Mouse (Mus musculus) megakaryocyte progenitor cell, adult 5-6 weeks (primary cell): Measurements from ENCODE around the gene Dedd. TPM values are rescaled to one million over a fixed set of nuclear protein-coding genes. Genes with fewer than 3 reads are reported as not detected.
"Not testable (repeated sequence)": the region's sequence is repeated elsewhere in the genome, so short reads cannot be mapped to it uniquely, and the experiment has no call there.

Experiments
- ATAC-seq: replicated peaks from 2 replicates; pipeline ENCODE4 v1.8.0; 2016; ENCODE audit warnings: mild to moderate bottlenecking, moderate TSS enrichment, inconsistent platforms; ENCODE audit not compliant: poor library complexity
- total RNA-seq, 2 experiments: library from RNA; stranded (forward) in 1 of 2; stranded (reverse) in 1 of 2; fragments of 157-497, 149-512 nt in 1 of 2; fragments of 200-1000 nt in 1 of 2; gene quantifications; 2 replicates each; pipeline versions ENCODE4 v1.2.3 to v1.2.4; 2015 to 2017

The Dedd gene
- total RNA-seq, 2 experiments from 2014 or later: 11.6 to 25.4 TPM

DNA sequence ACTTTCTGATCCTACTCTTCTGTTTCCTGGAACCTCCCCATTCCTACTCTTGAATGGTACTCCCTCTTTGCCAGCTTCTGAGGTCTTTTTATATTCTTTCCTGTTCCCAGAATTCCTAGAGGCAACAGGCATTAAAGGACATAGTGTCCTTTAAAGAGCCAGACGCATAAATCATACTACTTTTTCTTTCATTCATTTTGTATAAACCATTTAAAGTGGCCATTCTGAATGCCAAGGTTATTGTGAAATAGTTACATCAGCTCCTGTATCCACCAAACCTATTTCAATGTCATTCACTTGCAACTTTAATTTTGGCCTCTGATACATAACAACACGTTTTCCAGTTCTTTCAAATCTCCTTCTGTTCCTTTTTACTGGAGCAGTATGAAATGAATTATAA is 19.6 kb upstream of the Dedd start:
- no peak for ATAC-seq

DNA sequence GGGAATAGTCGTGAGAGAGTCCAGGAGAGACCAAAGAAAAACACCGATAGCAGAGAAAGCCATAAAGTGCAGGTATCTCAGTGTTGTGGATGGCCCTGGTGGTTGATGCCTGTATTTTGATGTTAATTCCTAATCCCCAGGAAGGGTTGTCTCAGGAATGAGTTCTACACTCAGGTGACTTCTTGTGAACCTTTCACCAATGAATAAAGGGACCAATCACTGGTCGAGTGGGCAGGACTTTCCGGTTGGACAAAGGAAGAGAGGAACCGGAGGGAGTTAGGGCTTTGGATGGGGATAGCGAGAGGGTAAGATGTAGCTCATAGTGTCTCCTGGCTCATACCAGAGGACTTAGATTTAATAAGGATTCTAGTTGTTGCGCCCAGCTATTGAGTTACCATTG is 9.2 kb upstream of the Dedd start:
- ATAC-seq: no peak

DNA sequence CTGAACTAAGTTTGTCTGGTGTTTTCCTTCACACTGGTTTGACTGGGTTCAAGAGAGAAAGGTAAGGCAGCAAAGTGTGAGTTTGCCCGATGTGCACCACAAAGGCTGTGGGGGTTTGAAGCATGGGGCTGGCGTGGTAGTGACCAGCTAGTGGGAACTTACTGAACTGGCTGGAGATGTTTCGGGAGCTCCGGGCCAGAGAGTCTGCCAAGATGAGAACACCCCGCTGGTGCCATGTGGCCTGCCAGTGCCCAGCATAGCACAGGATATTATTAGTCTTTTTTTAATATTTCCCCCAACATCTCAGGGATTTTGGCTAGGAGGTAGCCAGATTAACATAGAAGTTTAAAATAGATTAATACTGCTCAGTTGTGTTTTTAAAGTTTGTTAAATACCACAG is 8.8 kb upstream of the Dedd start:
- ATAC-seq: no peak

DNA sequence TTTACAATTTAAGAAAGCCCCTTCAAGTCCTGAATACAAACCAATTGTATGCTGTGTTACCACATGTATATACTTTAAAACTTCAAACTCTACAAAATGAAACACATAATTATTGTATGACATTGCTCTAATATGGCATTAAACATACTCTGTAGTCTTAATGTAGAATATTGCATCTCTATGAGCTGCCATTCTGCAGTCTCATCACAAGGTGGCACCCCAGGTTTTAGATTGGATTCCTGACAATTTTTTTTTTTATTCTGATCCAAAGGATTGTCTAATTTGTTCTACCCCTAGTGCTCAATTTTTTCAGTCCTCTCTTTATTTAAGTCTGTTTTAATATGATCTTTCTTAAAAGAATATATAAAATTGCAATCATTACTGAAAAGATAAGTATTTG is 7.5 kb upstream of the Dedd start:
- peak; percentile 90 for ATAC-seq

DNA sequence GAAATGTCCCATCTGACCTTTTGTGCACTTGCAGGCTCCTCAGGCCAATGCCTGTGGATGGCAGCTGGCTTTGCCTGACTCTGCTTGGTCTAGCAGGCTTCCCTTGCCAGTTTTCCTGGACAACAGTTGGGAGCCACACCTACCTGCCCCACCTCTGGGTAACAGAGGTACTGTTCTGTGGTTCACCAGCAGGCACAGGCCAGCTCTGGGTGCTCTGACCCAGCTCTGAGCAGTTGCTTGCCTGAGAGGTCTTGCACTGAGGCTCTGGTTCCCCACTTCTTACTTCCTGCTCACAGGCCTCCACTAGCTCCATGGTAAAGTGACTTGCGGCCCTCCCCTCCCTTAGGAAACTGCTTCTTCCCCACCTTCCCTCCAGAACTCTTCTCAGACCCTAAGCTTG is 6.9 kb upstream of the Dedd start:
- ATAC-seq: peak; percentile 64

DNA sequence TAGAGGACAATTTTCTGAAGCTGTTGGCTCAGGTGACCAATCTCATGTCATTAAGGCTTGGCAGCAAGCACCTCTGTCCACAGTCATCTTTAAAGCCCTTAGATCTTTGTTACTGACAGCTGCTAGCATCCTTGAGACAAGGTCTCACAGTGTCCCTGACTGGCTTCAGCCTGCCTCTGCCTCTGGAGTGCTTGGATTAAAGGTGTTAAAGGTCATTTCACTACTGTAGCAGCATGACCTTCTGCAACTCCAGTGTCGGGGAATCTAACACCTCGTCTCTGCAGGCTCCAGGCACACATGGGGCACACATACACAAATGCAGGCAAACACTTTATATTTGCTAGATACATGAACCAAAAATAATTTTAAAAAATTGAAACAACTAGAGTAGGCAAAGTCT is 3.4 kb upstream of the Dedd start:
- ATAC-seq: no peak

DNA sequence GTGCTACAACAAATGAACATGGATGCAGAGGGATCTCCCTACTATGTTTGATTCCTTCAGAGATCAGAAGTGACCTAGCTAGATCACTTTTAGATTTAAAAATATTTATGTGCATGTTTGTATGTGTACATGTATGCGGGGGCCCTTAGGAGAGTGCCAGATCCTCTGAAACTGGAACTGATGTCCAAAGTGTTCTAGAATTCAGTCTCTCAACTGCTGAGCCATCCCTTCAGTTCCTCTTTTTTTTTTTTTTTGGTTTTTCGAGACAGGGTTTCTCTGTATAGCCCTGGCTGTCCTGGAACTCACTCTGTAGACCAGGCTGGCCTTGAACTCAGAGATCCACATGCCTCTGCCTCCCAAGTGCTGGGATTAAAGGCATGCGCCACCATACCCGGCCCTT is 2.4 kb upstream of the Dedd start:
- ATAC-seq: not testable (repeated sequence)

DNA sequence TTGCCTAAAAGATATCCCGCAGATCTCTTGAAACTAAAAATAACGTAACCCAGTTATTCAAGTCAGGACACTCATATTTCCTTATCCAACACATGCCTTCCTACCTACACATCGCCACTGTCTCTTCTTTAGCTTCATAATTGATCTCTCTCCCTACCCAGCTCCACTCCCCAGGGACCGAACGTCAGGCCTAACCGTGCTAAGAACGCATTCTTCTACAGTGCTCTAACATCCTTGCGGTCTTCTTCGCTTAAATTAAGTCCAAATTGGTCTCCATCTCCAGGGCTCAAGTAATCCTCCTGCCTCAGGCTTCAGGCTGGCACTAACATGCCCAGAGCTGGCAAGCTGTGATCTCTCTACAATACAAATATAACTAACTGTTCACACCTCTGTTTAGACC is 701 bp upstream of the Dedd start:
- ATAC-seq: no peak

DNA sequence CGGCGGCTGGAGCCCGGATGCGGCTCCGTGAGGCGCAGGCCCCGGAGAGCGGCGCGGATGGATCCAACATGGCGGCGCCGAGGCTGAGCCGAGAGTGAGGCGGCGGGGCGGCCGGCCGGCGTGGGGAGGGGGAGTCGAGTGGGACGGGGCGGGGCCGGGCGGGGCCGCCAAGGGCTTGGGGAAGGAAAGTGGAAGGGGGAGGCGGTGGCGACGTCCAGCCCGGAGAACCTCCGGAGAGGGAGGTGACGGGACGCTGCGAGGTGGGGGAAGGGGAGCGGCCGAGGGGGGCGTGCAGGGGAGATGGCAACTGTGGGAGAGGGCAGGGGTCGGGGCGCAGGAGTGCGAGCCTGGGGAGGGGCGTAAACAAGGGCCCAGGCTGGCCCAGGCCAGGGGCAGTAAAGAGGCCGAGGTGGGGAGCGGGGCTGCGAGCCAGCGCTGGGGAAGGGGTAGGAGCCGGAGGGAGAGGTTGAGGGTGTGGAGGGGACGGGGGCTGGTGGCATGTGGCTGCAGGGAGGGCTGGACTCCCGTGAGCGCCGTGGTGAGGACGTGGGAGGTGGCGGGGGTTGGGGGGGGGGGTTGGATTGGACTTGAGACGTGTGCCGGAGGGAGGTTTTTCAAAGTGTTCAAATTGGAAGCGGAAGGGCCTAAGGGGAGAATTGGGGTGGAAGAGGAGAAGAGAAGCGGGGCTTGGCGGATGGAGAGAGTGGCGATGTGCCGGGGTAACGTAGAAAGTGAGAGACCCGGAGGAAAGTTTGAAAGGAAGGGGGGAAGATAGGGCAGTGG is 679 bp downstream of the Dedd start:
- ATAC-seq: peak; percentile 56

DNA sequence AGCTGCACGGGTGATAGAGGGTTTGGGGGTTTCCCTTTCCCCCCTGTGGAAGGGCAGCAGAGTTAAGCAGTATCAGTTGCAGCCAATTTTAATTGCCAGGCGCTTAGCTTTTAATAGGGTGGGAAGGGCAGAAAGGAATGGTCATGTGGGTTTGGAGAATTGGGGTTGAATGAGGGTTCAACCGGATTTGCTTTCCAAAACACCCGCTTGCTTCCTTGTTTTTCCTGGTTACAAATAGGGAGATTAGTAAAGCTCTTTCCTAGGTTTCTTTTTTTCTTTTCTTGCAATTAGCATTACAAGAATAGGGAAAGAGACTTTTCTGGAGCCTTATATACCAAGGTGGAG is 1.2 kb downstream of the Dedd start:
- no peak for ATAC-seq

DNA sequence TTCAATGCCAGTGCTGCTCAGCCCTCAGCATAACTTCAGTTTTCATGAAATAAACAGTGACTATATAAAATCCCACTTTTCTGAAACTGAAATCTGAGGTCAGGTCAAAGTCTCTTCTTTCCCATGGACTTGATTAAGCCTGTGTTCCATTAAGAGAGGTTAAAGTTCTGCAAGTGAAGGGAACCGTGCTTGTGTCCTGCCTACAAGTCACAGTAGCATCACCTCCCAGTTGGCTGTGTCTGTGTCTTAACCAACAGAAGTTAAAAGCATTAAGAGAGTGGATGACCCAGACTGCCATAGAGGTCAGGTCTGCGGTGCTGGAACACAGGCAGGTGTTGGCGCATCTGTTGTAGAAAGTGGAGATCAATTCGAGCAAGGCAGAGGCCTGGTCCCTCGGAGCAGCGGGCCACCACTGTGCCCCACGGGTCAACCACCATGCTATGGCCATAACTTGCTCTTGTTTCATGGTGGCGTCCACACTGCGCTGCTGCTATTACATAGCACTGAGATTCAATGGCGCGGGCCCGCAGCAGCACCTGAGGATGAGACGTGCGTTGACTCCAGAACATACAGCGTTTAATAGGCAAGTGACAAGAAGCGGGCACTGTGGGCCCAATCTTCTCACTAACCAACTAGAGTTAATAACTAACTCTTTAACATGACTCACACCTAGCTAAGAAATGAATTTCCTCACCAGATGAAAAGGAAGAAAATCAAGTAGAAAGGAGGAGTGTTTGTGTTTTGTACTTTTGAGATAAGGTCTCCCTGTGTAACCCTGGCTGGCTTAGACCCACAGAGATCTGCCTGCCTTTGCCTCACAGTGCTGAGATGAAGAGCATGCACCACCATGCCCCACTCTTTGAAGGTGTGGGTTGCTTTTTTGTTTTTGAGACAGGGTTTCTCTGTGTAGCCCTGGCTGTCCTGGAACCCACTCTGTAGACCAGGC is 13.6 kb downstream of the Dedd start:
- no peak for ATAC-seq

DNA sequence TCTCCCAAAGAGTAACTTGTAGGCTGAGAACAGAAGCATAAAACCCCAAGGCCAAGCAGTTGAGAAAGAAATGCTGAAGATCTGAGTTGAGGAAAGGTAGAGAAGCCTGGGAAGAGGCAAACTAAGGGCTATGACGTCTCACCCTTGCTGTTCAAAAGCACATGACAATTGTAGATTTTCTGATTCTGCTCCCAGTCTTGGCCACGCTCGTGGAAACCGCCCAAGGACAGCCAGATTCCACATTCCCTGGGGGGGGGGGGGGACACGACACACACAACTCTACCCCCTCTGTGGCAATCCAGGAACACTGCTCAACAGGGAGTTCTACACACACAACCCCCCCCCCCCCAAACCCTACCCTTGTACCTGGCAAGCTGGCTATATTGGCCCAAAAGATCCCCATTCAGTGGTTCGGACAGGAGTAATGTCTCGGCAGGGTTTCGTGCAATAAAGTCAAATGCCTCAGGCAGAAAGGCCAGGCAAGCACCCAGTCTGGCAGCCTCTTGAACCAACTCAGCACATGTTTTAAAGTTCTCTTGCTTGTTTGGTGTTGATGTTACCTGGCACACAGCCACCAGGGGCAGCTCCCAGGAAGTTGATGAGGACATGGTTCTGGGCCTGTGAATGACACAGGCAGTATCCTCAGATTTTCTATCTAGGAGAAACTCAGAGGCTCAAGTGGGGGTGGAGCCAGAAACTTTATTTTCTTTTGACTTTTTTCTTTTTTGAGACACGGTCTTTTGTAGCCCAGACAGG is 15.2 kb downstream of the Dedd start:
- peak; percentile 10; the same call in 1 of the 2 replicates for ATAC-seq

DNA sequence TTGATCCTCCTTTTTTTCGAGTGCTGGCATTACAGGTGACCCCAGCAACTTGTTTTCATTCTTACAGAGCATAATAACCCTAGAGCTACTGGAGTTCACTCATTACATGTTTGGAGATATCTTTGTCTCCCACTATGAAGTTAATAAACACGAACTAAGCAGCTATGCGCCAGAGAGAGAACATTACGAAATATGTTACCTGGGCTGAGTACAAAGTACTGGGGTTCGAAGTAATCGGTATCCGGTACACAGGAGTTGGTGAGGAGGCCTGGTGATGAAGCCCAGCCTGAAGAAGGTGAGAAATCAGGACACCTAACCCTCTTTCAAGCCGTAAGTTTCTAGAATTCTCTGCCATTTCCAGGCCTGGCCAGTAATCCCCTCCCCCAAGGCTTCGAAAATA is 15.8 kb downstream of the Dedd start:
- ATAC-seq: no peak

DNA sequence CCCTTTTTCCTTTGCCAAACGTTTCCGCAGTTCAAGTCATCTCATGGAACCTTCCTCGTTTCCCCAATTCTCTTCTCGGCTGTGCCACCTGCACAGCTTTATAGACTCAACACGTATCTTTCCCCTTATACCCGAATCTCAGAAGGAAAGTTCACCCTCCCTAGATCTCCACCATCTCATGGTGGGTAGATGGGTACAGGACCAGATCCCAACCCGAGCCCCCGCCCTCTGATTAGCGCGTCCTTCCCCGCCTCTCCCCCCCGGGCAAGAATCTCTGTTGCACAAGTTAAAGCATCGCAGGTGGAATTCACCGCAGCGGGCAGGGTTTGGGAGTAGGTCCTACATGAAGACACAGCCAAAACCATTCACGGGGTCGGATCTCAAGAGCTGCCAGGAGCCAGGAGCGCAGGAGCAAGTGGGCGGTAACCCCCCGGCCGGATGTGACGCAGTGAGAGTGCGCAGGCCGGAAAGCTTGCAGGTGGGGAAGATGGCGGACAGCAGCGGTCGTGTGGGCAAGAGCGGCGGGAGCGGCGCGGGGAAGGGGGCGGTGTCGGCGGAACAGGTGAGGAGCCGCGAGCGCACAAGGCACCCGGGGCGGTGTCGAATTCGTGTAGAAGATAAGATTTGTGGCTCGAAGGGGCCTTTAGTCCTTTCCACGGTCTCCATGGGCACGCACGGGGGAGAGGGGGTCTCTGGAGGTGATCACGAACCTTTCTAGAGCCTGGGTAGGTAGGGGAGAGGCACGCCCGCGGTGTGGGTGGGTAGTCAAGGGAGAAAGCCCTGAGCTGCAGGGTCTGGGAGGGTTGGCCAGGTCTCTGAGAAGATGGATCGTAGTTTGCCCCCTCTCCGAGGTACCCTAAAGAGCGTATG is 16.5 kb downstream of the Dedd start, which contains the start of the genes Nit1 and Pfdn2:
TSS of gene Nit1 (minus strand) at position 422 of the 870 bp plus-strand sequence.
TSS of gene Pfdn2 (plus strand) at position 446 of the 870 bp plus-strand sequence.
- peak; percentile 98 for ATAC-seq

DNA sequence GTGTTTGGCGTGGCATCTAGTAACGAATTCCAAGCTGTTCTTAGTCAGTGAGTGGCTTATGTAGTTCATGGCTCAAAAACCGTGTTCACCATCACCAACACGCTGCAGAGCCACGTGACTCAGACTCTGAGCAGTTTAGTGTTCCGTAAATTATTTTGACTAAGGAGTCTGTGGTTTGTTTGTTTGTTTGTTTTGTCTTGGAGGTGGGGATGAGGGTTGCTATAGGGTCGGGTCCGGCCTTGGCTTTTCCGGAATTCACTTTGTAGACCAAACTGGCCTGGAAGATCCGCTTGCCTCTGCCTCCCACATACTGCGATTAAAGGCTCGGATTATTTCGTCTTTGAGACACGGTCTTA is 17.1 kb downstream of the Dedd start:
- peak; percentile 20; the same call in 1 of the 2 replicates for ATAC-seq

DNA sequence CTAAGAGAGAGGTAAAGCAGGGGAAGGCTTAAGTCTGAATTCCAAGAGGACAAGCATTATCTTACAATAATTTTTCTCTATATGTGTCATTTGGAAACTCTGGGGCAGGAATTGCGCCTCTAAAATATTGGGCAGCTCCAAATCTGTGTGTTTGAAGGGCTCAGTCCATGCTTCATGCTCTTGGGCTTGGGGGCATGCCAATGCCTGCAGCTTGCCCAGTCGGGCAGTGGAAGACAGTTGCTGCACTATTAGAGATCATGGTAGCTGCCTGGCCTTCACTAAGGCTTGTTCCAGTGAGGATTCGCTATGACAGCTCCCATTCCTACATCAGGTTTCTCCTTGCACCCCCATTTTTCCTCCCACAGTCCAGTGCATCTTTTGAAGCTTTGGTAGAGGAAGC is 19.7 kb downstream of the Dedd start:
- no peak for ATAC-seq

DNA sequence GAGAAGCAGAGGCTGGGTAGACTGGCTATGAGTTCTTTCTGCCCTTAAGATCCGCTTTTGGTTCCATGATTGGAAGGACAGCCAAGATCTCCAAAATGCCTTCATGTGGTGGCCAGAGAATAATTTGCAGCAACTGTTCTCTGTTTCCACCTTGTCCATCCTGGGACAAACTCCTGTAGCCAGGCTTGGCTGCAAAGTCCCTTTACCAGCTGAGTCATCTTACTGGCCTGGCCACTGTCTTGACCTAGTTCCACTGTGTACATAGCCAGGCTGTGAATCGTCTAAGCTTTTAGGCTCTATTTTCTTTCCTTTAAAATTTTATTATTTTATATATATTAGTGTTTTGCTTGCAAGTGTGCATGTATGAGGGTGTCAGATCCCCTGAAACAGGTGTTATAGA is 20.3 kb downstream of the Dedd start:
- no peak for ATAC-seq

DNA sequence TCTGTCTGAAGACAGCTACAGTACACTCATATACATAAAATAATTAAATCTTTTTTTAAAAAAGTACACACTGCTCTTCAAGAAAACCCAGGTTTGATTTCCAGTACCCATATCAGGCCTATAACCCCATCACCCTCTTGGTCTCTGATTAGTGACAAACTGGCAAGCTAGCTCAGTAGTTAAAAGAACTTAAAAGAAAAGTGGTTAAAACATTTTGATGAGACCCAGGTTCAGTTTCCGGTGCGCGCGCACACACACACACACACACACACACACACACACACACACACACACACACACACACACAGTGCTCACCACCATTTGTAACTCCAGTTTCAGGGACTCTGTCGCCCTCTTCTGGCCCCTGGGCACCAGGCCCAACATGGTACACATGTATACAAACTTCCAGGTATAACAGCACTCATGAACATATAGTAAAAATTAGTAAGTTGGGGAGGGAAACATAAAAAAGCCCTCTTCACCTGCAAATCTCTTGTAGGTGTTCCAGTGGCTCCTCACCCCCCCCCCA is 26.9 kb downstream of the Dedd start:
- peak; percentile 43 for ATAC-seq

DNA sequence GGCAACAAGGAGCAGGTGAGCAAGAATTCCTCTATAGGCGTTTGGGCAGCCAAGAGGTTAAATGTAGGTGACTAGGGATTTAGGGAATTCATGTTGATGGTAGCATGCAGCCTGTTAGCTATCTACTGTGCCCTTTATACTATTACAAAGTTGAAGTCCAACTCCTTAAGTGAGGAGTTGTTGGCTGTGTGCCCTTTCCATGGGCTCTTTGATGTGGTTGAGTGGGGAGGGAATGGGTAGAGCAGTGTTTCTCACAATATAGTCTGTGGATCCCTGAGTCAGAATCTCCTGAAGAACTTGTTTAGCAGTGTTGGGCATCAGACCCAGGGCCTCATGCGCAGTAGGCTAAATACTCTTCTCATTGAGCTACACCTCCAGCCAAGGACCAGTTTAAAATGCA is 27.9 kb downstream of the Dedd start:
- ATAC-seq: no peak

DNA sequence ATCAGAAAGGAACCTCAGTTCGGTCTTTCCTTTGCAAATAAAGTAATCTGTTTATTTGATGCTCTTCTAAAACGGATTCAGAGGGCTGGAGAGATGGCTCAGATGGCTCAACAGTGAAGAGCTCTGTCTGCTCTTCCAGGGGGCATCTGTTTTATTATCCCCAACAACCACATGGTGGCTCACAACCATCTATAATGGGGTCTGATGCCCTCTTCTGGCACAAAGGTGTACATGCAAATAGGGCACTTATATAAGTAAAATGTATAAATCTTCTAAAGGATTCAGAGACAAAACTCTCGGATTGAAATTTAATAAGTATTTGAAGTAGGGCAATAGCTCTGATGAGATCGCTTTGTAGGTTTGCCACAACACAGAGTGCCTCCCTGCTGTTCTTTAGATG is 29.5 kb downstream of the Dedd start:
- peak; percentile 39 for ATAC-seq
